Mouse (Mus musculus): Measurements from ENCODE around the gene Gatad2a.

GRCm38 (mm10) chr8:69996589-69997285 is 553 bp upstream of the Gatad2a start:
- TF ChIP-seq CTCF (IDR thresholded peaks at IDR 0.05; ENCODE audit: low read depth), result peak; percentile 57
- no peak for TF ChIP-seq EP300 (IDR thresholded peaks at IDR 0.05; ENCODE audit: low read depth)
